Mouse (Mus musculus) myocyte (in vitro differentiated cells): ENCODE measurements around the gene Olfr315. TPM values are rescaled to one million over a fixed set of nuclear protein-coding genes. Genes with fewer than 3 reads are reported as not detected.
"Not testable (repeated sequence)": the region's sequence is repeated elsewhere in the genome, so short reads cannot be mapped to it uniquely, and the experiment has no call there.

Experiments
- H3K27me3 ChIP-seq: one replicate; pipeline ENCODE4 v1.6.1; 2011; ENCODE audit not compliant: control insufficient read depth, insufficient read depth, insufficient read length
- H3K36me3 ChIP-seq: one replicate; pipeline ENCODE4 v1.6.1; 2011; ENCODE audit not compliant: control insufficient read depth, insufficient read depth
- H3K4me2 ChIP-seq: one replicate; pipeline ENCODE4 v1.6.1; 2011; ENCODE audit warnings: low read depth, control low read depth
- H3K4me3 ChIP-seq: one replicate; pipeline ENCODE4 v1.5.1; 2011; ENCODE audit warnings: mild to moderate bottlenecking, control low read depth, moderate library complexity
- H3K79me2 ChIP-seq: one replicate; pipeline ENCODE4 v1.6.1; 2011; ENCODE audit not compliant: control insufficient read depth, insufficient read depth
- H3ac ChIP-seq: one replicate; pipeline ENCODE4 v1.6.1; 2011; ENCODE audit not compliant: control insufficient read depth, insufficient read length
- CEBPB ChIP-seq: IDR thresholded peaks from 2 replicates; pipeline ENCODE4 v1.6.1; 2011; ENCODE audit warnings: mild to moderate bottlenecking, moderate library complexity; ENCODE audit not compliant: poor library complexity, insufficient read depth, severe bottlenecking
- E2F4 ChIP-seq: IDR thresholded peaks from one replicate; pipeline ENCODE4 v1.6.1; 2011; ENCODE audit warnings: mild to moderate bottlenecking, control low read depth, moderate library complexity; ENCODE audit not compliant: insufficient read depth
- MAX ChIP-seq: IDR thresholded peaks from one replicate; pipeline ENCODE4 v1.6.1; 2011; ENCODE audit warnings: low read depth, mild to moderate bottlenecking, control low read depth
- MYOD1 ChIP-seq, 3 experiments: IDR thresholded peaks; one replicate each; pipeline ENCODE4 v1.6.1; 2011; ENCODE audit warnings: control low read depth in 2 of 3, low read depth in 2 of 3, mild to moderate bottlenecking in 2 of 3, moderate library complexity in 1 of 3; ENCODE audit not compliant: insufficient read length in 2 of 3, control insufficient read depth in 1 of 3
- MYOG ChIP-seq, 3 experiments: IDR thresholded peaks; one replicate each; pipeline ENCODE4 v1.6.1; 2011; ENCODE audit warnings: control low read depth in 2 of 3, low read depth in 2 of 3, mild to moderate bottlenecking in 2 of 3; ENCODE audit not compliant: insufficient read length in 2 of 3, control insufficient read depth in 1 of 3, insufficient read depth in 1 of 3
- POLR2A ChIP-seq: IDR thresholded peaks from one replicate; pipeline ENCODE4 v1.6.1; 2011; ENCODE audit warnings: low read depth, mild to moderate bottlenecking, control low read depth, moderate library complexity; ENCODE audit not compliant: insufficient read length
- POLR2AphosphoS2 ChIP-seq: IDR thresholded peaks from one replicate; pipeline ENCODE4 v1.6.1; 2011; ENCODE audit warnings: low read depth, control low read depth; ENCODE audit not compliant: insufficient read length
- REST ChIP-seq: IDR thresholded peaks from one replicate; pipeline ENCODE4 v1.6.1; 2011; ENCODE audit warnings: mild to moderate bottlenecking, control low read depth, moderate library complexity; ENCODE audit not compliant: insufficient read depth, insufficient read length
- SRF ChIP-seq: IDR thresholded peaks from one replicate; pipeline ENCODE4 v1.6.1; 2011; ENCODE audit warnings: low read depth; ENCODE audit not compliant: control insufficient read depth, insufficient read length
- TCF12 ChIP-seq: IDR thresholded peaks from one replicate; pipeline ENCODE4 v1.6.1; 2011; ENCODE audit warnings: mild to moderate bottlenecking, control low read depth; ENCODE audit not compliant: poor library complexity, insufficient read depth, severe bottlenecking
- TCF3 ChIP-seq: IDR thresholded peaks from one replicate; pipeline ENCODE4 v1.6.1; 2011; ENCODE audit warnings: low read depth, control low read depth; ENCODE audit not compliant: insufficient read length
- USF1 ChIP-seq: IDR thresholded peaks from one replicate; pipeline ENCODE4 v1.6.1; 2011; ENCODE audit warnings: low read depth, mild to moderate bottlenecking, control low read depth, moderate library complexity
- polyA plus RNA-seq: library from polyadenylated mRNA; unstranded; fragments of >200 nt; fragmentation: generic; extraction: Trizol; gene quantifications from one replicate; pipeline ENCODE4 v1.2.1, GENCODE M21; 2012; ENCODE audit warnings: missing spikeins

Gene Olfr315
- not detected for polyA plus RNA-seq

DNA sequence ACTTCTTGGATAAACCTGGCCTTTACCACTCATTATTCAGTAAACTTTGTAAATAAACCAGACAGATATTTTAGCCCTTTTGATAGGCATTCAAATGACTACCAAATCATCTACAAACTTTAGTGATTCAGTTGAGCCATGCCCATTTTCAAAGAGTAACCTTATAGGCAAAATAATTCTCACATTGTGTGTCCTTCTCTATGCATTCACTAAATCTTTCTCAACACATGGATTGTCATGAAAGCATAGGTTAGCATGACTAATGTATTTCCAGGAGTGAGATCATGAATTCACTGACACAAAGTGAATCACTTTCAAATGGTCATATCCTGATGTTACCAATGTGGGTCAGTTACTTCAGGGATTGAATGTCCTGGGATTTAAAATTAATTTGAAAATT, at the start of gene Olfr315:
Olfr315 (plus strand) TSS at position 301 of the 400 bp plus-strand sequence.
- Histone ChIP-seq H3K4me3 (no peak within 1 kb of the TSS), H3K36me3 (no peaks in the 10 kb centered on the region), H3K27me3 (no peaks in the 10 kb centered on the region), H3ac (no peak within 1 kb of the TSS), H3K79me2 (no peaks in the 10 kb centered on the region), H3K4me2 (no peak within 1 kb of the TSS)
- TF ChIP-seq REST (no peak), TCF12 (no peak), CEBPB (no peak), E2F4 (no peak), MAX (no peak), POLR2A (no peak), TCF3 (no peak), POLR2AphosphoS2 (no peak)

GRCm38 (mm10) chr11:58723914-58724313, 49.1 kb upstream of the Olfr315 start, which contains the start of gene Olfr318:
Gene Olfr318, minus strand, starts transcription at chr11:58724014.
- no peaks in the 10 kb centered on the region for H3K36me3 ChIP-seq
- H3K79me2 ChIP-seq, result no peaks in the 10 kb centered on the region
- no peak within 1 kb of the TSS for H3ac ChIP-seq
- no peak within 1 kb of the TSS for H3K4me2 ChIP-seq
- H3K4me3 ChIP-seq, result no peak within 1 kb of the TSS
- TF ChIP-seq REST (no peak), TCF3 (no peak), MYOD1 (IDR thresholded peaks at IDR 0.05; ENCODE audit: control insufficient read depth in 1 of 3, insufficient read length in 2 of 3, low read depth in 2 of 3) (no peak), CEBPB (no peak), MAX (no peak), POLR2A (no peak), E2F4 (no peak), MYOG (IDR thresholded peaks at IDR 0.05; ENCODE audit: control insufficient read depth in 1 of 3, insufficient read depth in 1 of 3, insufficient read length in 2 of 3, low read depth in 2 of 3) (no peak), POLR2AphosphoS2 (no peak), TCF12 (no peak), USF1 (no peak)
- H3K27me3 ChIP-seq, result no peaks in the 10 kb centered on the region

DNA sequence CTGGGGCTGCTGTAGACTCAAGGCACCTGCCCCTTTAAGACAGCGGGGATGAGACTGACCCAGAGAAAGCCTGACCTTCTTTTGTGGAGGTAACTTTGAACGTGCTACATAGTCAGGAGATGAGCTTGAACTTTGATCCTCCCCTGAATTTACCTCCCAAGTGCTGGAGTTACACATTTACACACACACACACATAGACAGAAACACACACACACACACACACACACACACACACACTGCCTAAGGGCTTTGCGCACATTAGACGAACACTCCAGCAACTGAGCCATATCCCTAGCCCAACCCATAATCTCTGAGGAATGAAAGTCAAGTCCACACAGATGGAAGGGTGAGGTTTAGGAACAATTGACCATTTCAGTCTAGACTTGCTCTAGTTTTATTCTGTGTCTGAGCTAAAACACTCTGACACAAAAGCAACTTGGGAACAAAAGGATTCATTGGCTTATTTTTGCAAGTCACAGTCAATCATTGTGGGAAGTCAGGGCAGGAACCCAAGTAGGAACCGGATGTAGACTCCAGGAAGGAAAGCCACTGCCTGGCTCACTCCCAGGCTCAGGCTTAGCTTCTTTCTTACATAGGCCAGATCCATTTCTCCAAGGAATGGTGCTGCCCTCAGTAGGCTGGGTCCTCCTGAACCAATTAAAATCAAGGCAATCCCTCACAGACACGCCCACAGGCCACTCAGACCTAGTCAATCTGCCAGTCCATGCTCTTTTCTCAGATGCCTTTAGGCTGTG, 44.9 kb upstream of the Olfr315 start:
- H3K36me3 ChIP-seq, H3K4me2 ChIP-seq, H3K27me3 ChIP-seq, H3K79me2 ChIP-seq, H3ac ChIP-seq, H3K4me3 ChIP-seq: not testable (repeated sequence)

- no peak for TF ChIP-seq TCF12
- TF ChIP-seq USF1, result no peak
- no peak for TF ChIP-seq POLR2A
- TF ChIP-seq MYOG (IDR thresholded peaks at IDR 0.05; ENCODE audit: control insufficient read depth in 1 of 3, insufficient read depth in 1 of 3, insufficient read length in 2 of 3, low read depth in 2 of 3), result no peak
- TF ChIP-seq MAX, result no peak
- TF ChIP-seq E2F4, result no peak
- no peak for TF ChIP-seq SRF
- TF ChIP-seq MYOD1 (IDR thresholded peaks at IDR 0.05; ENCODE audit: control insufficient read depth in 1 of 3, insufficient read length in 2 of 3, low read depth in 2 of 3), result no peak
- TF ChIP-seq POLR2AphosphoS2, result no peak
- no peak for TF ChIP-seq TCF3
- no peak for TF ChIP-seq REST
- no peak for TF ChIP-seq CEBPB
Measured at GRCm38 (mm10) chr11:58733372-58733771, 39.6 kb upstream of the Olfr315 start.

DNA sequence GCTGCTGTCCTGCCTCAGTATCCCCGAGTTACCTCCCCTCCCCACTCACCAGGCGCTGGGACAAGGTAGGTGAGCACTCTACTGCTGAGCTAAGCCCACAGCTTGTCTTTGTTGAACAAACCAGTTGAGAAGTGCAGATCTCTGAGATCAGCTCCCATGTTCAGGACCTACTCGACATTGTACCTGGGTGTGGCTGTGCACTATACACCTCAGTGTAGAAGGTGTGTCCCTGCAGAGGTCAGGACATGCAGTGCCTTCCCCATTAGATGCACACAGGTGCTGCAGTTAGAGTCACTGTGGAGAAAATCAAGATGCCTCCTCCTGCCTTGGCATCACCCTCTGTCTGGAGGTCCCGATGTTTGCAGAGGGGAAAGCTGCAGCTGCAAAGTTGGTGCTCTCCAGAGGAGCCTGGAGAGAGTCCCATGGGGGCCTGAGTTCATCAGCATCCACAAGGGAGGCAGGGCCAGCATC, 34.2 kb upstream of the Olfr315 start, which contains the start of gene Olfr317:
Olfr317 (minus strand) TSS at position 421 of the 471 bp plus-strand sequence.
- Histone ChIP-seq H3K4me2 (no peak within 1 kb of the TSS), H3K27me3 (no peaks in the 10 kb centered on the region), H3K4me3 (no peak within 1 kb of the TSS), H3K79me2 (no peaks in the 10 kb centered on the region), H3ac (no peak within 1 kb of the TSS), H3K36me3 (no peaks in the 10 kb centered on the region)
- TF ChIP-seq TCF3, result no peak
- no peak for TF ChIP-seq REST
- TF ChIP-seq POLR2AphosphoS2, result no peak
- no peak for TF ChIP-seq POLR2A
- TF ChIP-seq USF1, result no peak
- no peak for TF ChIP-seq CEBPB
- TF ChIP-seq TCF12, result no peak
- TF ChIP-seq E2F4, result no peak
- no peak for TF ChIP-seq MYOD1 (IDR thresholded peaks at IDR 0.05; ENCODE audit: control insufficient read depth in 1 of 3, insufficient read length in 2 of 3, low read depth in 2 of 3)
- TF ChIP-seq MYOG (IDR thresholded peaks at IDR 0.05; ENCODE audit: control insufficient read depth in 1 of 3, insufficient read depth in 1 of 3, insufficient read length in 2 of 3, low read depth in 2 of 3), result no peak
- TF ChIP-seq SRF, result no peak

More at GRCm38 (mm10) chr11:58733372-58733771, 39.6 kb upstream of the Olfr315 start:
- Histone ChIP-seq H3K79me2 (no peaks in the 10 kb centered on the region), H3ac (no peak overlapping the region), H3K4me2 (no peak overlapping the region), H3K27me3 (no peaks in the 10 kb centered on the region), H3K4me3 (no peak overlapping the region), H3K36me3 (no peaks in the 10 kb centered on the region)

DNA sequence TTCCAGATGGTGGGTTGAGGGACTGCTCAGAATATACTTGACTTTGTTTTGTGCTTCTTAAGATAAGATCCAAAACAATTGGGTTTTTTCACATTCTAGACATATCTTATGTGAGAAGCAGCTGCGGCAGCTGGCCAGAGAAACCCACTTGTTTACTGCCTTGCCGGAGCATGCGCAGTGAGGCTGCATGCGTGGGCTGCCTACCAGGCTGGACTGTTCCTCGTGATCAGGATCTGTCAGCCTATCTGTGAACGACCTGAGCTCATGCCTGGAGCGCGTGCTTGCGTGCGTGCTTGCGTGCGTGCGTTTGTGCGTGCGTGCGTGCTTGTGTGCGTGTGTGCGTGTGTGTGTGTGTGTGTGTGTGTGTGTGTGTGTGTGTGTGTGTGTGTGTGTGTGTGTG, 21.9 kb upstream of the Olfr315 start:
- not testable (repeated sequence) for H3K79me2 ChIP-seq, H3K4me2 ChIP-seq

More for the DNA sequence above, 21.9 kb upstream of the Olfr315 start:
- not testable (repeated sequence) for H3K4me3 ChIP-seq, H3ac ChIP-seq, H3K27me3 ChIP-seq, H3K36me3 ChIP-seq
